Mouse (Mus musculus): ENCODE data around the gene Dok7. TPM values are rescaled to one million over a fixed set of nuclear protein-coding genes. Genes with fewer than 3 reads are reported as not detected.

The Dok7 gene
- 7.0 and 7.6 TPM in 2 replicates for polyA plus RNA-seq (2016; fragmentation: Nextera tagmentation; extraction: Ambion mirVana)

GRCm38 (mm10) chr5:35056604-35057432, at the start of gene Dok7:
Gene Dok7 (plus strand): TSS chr5:35056766.
- Histone ChIP-seq H3K27ac (ENCODE audit: poor library complexity, severe bottlenecking) (0 out of 2 replicates have a peak within 1 kb of the TSS, but pooled peaks have one; percentile 28), H3K4me1 (replicated peaks) (peaks cover 33% of the 10 kb centered on the region), H3K4me3 (peak within 1 kb of the TSS; percentile 67), H3K9ac (peak within 1 kb of the TSS; percentile 79), H3K36me3 (no peaks in the 10 kb centered on the region), H3K4me2 (peak within 1 kb of the TSS; percentile 93), H3K9me3 (replicated peaks) (no peaks in the 10 kb centered on the region), H3K27me3 (replicated peaks) (peaks cover 47% of the 10 kb centered on the region)
- WGBS, result under 1% methylated on average over 71 of the region's 74 CpGs
- peak; percentile 75 for ATAC-seq (ENCODE audit: insufficient number of reproducible peaks, low FRiP score)

- Histone ChIP-seq H3K27ac (ENCODE audit: poor library complexity, severe bottlenecking) (no peak overlapping the region), H3K36me3 (peaks cover 28% of the 10 kb centered on the region), H3K4me3 (no peak overlapping the region), H3K9ac (no peak overlapping the region), H3K27me3 (replicated peaks) (no peaks in the 10 kb centered on the region), H3K4me2 (no peak overlapping the region), H3K9me3 (replicated peaks) (no peaks in the 10 kb centered on the region), H3K4me1 (replicated peaks) (peaks cover 31% of the 10 kb centered on the region)
- 73% methylated on average over 4 of the region's 4 CpGs for WGBS
- ATAC-seq (ENCODE audit: insufficient number of reproducible peaks, low FRiP score), result no peak
These were observed 47.4 kb upstream of the Dok7 start for GRCm38 (mm10) chr5:35009163-35009562.

GRCm38 (mm10) chr5:35010656-35011055, 45.9 kb upstream of the Dok7 start:
- 67% methylated on average over 5 of the region's 5 CpGs for WGBS

GRCm38 (mm10) chr5:35011156-35011923, 45.2 kb upstream of the Dok7 start:
- no peak overlapping the region for H3K4me2 ChIP-seq
- 90% methylated on average over 6 of the region's 6 CpGs for WGBS
- peaks cover 28% of the 10 kb centered on the region for H3K4me1 ChIP-seq (replicated peaks)
- H3K27me3 ChIP-seq (replicated peaks), result no peaks in the 10 kb centered on the region
- no peak overlapping the region for H3K4me3 ChIP-seq
- H3K9me3 ChIP-seq (replicated peaks), result no peaks in the 10 kb centered on the region
- H3K9ac ChIP-seq, result no peak overlapping the region
- H3K27ac ChIP-seq (ENCODE audit: poor library complexity, severe bottlenecking), result no peak overlapping the region
- no peak for ATAC-seq (ENCODE audit: insufficient number of reproducible peaks, low FRiP score)
- H3K36me3 ChIP-seq, result peaks cover 20% of the 10 kb centered on the region

More at GRCm38 (mm10) chr5:35010656-35011055, 45.9 kb upstream of the Dok7 start:
- Histone ChIP-seq H3K4me3 (no peak overlapping the region), H3K9ac (no peak overlapping the region), H3K27me3 (replicated peaks) (no peaks in the 10 kb centered on the region), H3K36me3 (peaks cover 25% of the 10 kb centered on the region), H3K9me3 (replicated peaks) (no peaks in the 10 kb centered on the region), H3K4me2 (no peak overlapping the region), H3K4me1 (replicated peaks) (peaks cover 28% of the 10 kb centered on the region), H3K27ac (ENCODE audit: poor library complexity, severe bottlenecking) (no peak overlapping the region)
- ATAC-seq (ENCODE audit: insufficient number of reproducible peaks, low FRiP score), result no peak

- no peak for ATAC-seq (ENCODE audit: insufficient number of reproducible peaks, low FRiP score)
- Histone ChIP-seq H3K4me1 (replicated peaks) (peaks cover 31% of the 10 kb centered on the region), H3K27ac (ENCODE audit: poor library complexity, severe bottlenecking) (no peak overlapping the region), H3K4me2 (no peak overlapping the region), H3K4me3 (no peak overlapping the region), H3K27me3 (replicated peaks) (no peaks in the 10 kb centered on the region), H3K36me3 (peaks cover 9% of the 10 kb centered on the region), H3K9me3 (replicated peaks) (no peaks in the 10 kb centered on the region), H3K9ac (no peak overlapping the region)
- 84% methylated on average over 6 of the region's 6 CpGs for WGBS
These were observed 42.5 kb upstream of the Dok7 start for GRCm38 (mm10) chr5:35014036-35014435.

GRCm38 (mm10) chr5:35019673-35020300, 36.8 kb upstream of the Dok7 start:
- WGBS, result 67% methylated on average over 9 of the region's 9 CpGs
- H3K4me3 ChIP-seq, result no peak overlapping the region
- ATAC-seq (ENCODE audit: insufficient number of reproducible peaks, low FRiP score), result no peak
- H3K27ac ChIP-seq (ENCODE audit: poor library complexity, severe bottlenecking), result no peak overlapping the region
- no peaks in the 10 kb centered on the region for H3K9me3 ChIP-seq (replicated peaks)
- no peak overlapping the region for H3K9ac ChIP-seq
- H3K4me2 ChIP-seq, result no peak overlapping the region
- peaks cover 30% of the 10 kb centered on the region for H3K36me3 ChIP-seq
- peaks cover 56% of the 10 kb centered on the region for H3K4me1 ChIP-seq (replicated peaks)
- H3K27me3 ChIP-seq (replicated peaks), result no peaks in the 10 kb centered on the region

- Histone ChIP-seq H3K4me1 (replicated peaks) (peaks cover 56% of the 10 kb centered on the region), H3K9ac (0 out of 2 replicates have a peak overlapping the region, but pooled peaks have one; percentile 15), H3K27me3 (replicated peaks) (no peaks in the 10 kb centered on the region), H3K4me2 (no peak overlapping the region), H3K9me3 (replicated peaks) (no peaks in the 10 kb centered on the region), H3K36me3 (peaks cover 30% of the 10 kb centered on the region), H3K27ac (ENCODE audit: poor library complexity, severe bottlenecking) (no peak overlapping the region), H3K4me3 (no peak overlapping the region)
- no peak for ATAC-seq (ENCODE audit: insufficient number of reproducible peaks, low FRiP score)
- WGBS, result 75% methylated on average over 9 of the region's 9 CpGs
These were observed 35.9 kb upstream of the Dok7 start for GRCm38 (mm10) chr5:35020410-35021241.

GRCm38 (mm10) chr5:35024975-35025374, 31.6 kb upstream of the Dok7 start:
- Histone ChIP-seq H3K27ac (ENCODE audit: poor library complexity, severe bottlenecking) (no peak overlapping the region), H3K9ac (no peak overlapping the region), H3K36me3 (peaks cover 73% of the 10 kb centered on the region), H3K9me3 (replicated peaks) (no peaks in the 10 kb centered on the region), H3K4me2 (no peak overlapping the region), H3K4me1 (replicated peaks) (peaks cover 34% of the 10 kb centered on the region), H3K4me3 (no peak overlapping the region), H3K27me3 (replicated peaks) (no peaks in the 10 kb centered on the region)
- no peak for ATAC-seq (ENCODE audit: insufficient number of reproducible peaks, low FRiP score)
- 20% methylated on average over 2 of the region's 2 CpGs for WGBS

GRCm38 (mm10) chr5:35029303-35029702, 27.3 kb upstream of the Dok7 start:
- H3K36me3 ChIP-seq, result peaks cover 83% of the 10 kb centered on the region
- H3K9me3 ChIP-seq (replicated peaks), result no peaks in the 10 kb centered on the region
- no peak for ATAC-seq (ENCODE audit: insufficient number of reproducible peaks, low FRiP score)
- H3K27me3 ChIP-seq (replicated peaks), result no peaks in the 10 kb centered on the region
- 71% methylated on average over 1 of the region's 1 CpGs for WGBS
- H3K27ac ChIP-seq (ENCODE audit: poor library complexity, severe bottlenecking), result no peak overlapping the region
- peaks cover under 1% of the 10 kb centered on the region; the same call in 1 of the 2 replicates for H3K4me1 ChIP-seq (replicated peaks)
- no peak overlapping the region for H3K4me2 ChIP-seq
- H3K9ac ChIP-seq, result no peak overlapping the region
- H3K4me3 ChIP-seq, result no peak overlapping the region

- no peak overlapping the region for H3K4me3 ChIP-seq
- H3K27me3 ChIP-seq (replicated peaks), result no peaks in the 10 kb centered on the region
- ATAC-seq (ENCODE audit: insufficient number of reproducible peaks, low FRiP score), result no peak
- H3K4me2 ChIP-seq, result no peak overlapping the region
- no peak overlapping the region for H3K27ac ChIP-seq (ENCODE audit: poor library complexity, severe bottlenecking)
- no peak overlapping the region for H3K9ac ChIP-seq
- no peaks in the 10 kb centered on the region for H3K9me3 ChIP-seq (replicated peaks)
- H3K4me1 ChIP-seq (replicated peaks), result 0 out of 2 replicates have a peak, but pooled peaks cover under 1% of the 10 kb centered on the region
- H3K36me3 ChIP-seq, result peaks cover 83% of the 10 kb centered on the region
- WGBS, result 90% methylated on average over 5 of the region's 5 CpGs
These were observed 26.8 kb upstream of the Dok7 start for GRCm38 (mm10) chr5:35029755-35030154.

Data from heart, embryonic 12.5 days (tissue).